Mouse (Mus musculus): ENCODE results near the gene Gm1043. TPM values are rescaled to one million over a fixed set of nuclear protein-coding genes. Genes with fewer than 3 reads are reported as not detected.

Gm1043 gene
- polyA plus RNA-seq, 1 experiment from 2014 or later: not detected

DNA sequence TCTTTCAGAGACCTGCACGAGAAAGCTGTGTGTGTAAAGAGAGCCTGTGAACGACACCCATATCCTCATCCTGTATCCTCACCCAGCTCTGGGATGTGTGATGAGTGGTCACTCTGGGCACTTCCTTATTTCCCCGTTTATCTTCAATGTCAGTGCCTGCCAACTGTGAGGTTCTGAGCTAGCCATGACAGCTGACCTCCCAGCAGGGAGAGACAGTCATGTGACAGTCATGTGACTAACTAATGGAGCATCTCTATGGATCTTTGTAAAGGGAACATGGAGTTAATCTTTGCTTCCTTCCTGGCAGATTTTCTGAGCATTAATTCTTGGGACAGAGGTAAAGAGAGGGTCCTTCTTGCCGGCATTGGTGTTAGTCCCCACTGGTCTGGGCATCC, 128.5 kb downstream of the Gm1043 start:
- Histone ChIP-seq H3K27me3 (ENCODE audit: insufficient read depth, low read length) (no peaks in the 10 kb centered on the region), H3K27ac (no peak overlapping the region), H3K4me1 (replicated peaks; ENCODE audit: insufficient read depth, low read length) (no peaks in the 10 kb centered on the region), H3K9me3 (replicated peaks; ENCODE audit: low read length) (no peaks in the 10 kb centered on the region), H3K9ac (ENCODE audit: low read depth, low read length) (no peak overlapping the region), H3K36me3 (ENCODE audit: insufficient read depth, low read length) (no peaks in the 10 kb centered on the region), H3K4me3 (replicated peaks; ENCODE audit: low read depth, low read length) (no peak overlapping the region), H3K4me2 (ENCODE audit: low read length) (no peak overlapping the region)
- no peak for TF ChIP-seq CTCF (IDR thresholded peaks at IDR 0.05; ENCODE audit: low read depth)
- DNase-seq (ENCODE audit: low spot score): no peak
- no peak for ATAC-seq (replicated peaks; ENCODE audit: low FRiP score, low read depth)
- 68% methylated on average over 4 of the region's 4 CpGs for WGBS

DNA sequence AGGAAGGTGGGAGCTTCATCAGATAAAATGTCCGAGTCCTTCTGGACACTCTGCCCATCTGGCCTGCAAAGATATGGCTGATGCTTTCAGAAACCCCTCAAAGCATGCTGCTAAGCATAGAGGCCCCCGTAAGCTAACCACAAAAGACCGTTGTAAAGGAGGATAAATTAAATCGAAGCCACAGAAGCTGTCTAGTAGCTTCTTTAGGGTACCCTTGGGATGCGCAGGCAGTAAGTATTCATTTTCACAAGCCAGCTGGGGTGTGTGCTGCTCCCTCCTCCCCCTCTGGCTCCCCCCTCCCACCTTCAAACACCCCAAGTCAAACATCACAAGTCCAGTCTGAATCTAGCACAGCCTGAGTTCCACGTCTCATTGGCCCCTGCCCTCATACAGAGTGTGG, 129.4 kb downstream of the Gm1043 start:
- no peak overlapping the region for H3K4me3 ChIP-seq (replicated peaks; ENCODE audit: low read depth, low read length)
- no peaks in the 10 kb centered on the region for H3K36me3 ChIP-seq (ENCODE audit: insufficient read depth, low read length)
- no peak overlapping the region for H3K9ac ChIP-seq (ENCODE audit: low read depth, low read length)
- no peaks in the 10 kb centered on the region for H3K9me3 ChIP-seq (replicated peaks; ENCODE audit: low read length)
- TF ChIP-seq CTCF (IDR thresholded peaks at IDR 0.05; ENCODE audit: low read depth): no peak
- no peak overlapping the region for H3K4me2 ChIP-seq (ENCODE audit: low read length)
- no peaks in the 10 kb centered on the region for H3K27me3 ChIP-seq (ENCODE audit: insufficient read depth, low read length)
- 62% methylated on average over 6 of the region's 6 CpGs for WGBS
- H3K27ac ChIP-seq: no peak overlapping the region
- H3K4me1 ChIP-seq (replicated peaks; ENCODE audit: insufficient read depth, low read length): no peaks in the 10 kb centered on the region
- DNase-seq (ENCODE audit: low spot score) (no peak), ATAC-seq (replicated peaks; ENCODE audit: low FRiP score, low read depth) (no peak)

DNA sequence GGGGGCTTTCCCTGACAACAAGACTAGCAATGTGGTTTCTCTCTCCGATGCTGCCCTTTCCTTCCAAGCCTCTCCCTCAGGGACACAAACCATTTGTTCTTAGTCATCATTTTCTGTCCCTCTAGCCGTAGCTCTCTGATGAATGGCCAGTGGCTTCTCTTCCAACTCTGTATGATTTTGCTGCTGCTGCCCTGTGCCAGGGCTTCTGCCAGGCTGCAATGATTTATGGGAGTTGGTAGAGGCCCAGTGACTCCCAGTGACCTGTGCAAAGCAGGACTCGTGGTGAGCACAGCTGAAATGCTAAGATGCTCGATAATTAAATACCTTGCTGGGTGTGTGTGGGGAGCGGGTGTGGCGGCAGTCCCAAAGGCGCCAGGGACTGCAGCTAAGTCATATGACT, 130.1 kb downstream of the Gm1043 start:
- Histone ChIP-seq H3K27me3 (ENCODE audit: insufficient read depth, low read length) (no peaks in the 10 kb centered on the region), H3K27ac (no peak overlapping the region), H3K9ac (ENCODE audit: low read depth, low read length) (no peak overlapping the region), H3K4me2 (ENCODE audit: low read length) (no peak overlapping the region), H3K4me3 (replicated peaks; ENCODE audit: low read depth, low read length) (no peak overlapping the region), H3K36me3 (ENCODE audit: insufficient read depth, low read length) (no peaks in the 10 kb centered on the region), H3K9me3 (replicated peaks; ENCODE audit: low read length) (no peaks in the 10 kb centered on the region), H3K4me1 (replicated peaks; ENCODE audit: insufficient read depth, low read length) (no peaks in the 10 kb centered on the region)
- WGBS: 72% methylated on average over 7 of the region's 7 CpGs
- ATAC-seq (replicated peaks; ENCODE audit: low FRiP score, low read depth): no peak
- TF ChIP-seq CTCF (IDR thresholded peaks at IDR 0.05; ENCODE audit: low read depth): no peak
- no peak for DNase-seq (ENCODE audit: low spot score)

- H3K27ac ChIP-seq: no peak overlapping the region
- no peak overlapping the region for H3K9ac ChIP-seq (ENCODE audit: low read depth, low read length)
- DNase-seq (ENCODE audit: low spot score) (no peak), ATAC-seq (replicated peaks; ENCODE audit: low FRiP score, low read depth) (no peak)
- 39% methylated on average over 5 of the region's 5 CpGs for WGBS
- no peaks in the 10 kb centered on the region for H3K9me3 ChIP-seq (replicated peaks; ENCODE audit: low read length)
- H3K4me3 ChIP-seq (replicated peaks; ENCODE audit: low read depth, low read length): no peak overlapping the region
- H3K36me3 ChIP-seq (ENCODE audit: insufficient read depth, low read length): no peaks in the 10 kb centered on the region
- no peaks in the 10 kb centered on the region for H3K27me3 ChIP-seq (ENCODE audit: insufficient read depth, low read length)
- H3K4me2 ChIP-seq (ENCODE audit: low read length): no peak overlapping the region
- no peak for TF ChIP-seq CTCF (IDR thresholded peaks at IDR 0.05; ENCODE audit: low read depth)
- H3K4me1 ChIP-seq (replicated peaks; ENCODE audit: insufficient read depth, low read length): no peaks in the 10 kb centered on the region
Observed at GRCm38 (mm10) chr5:37219615-37220014, 134.4 kb downstream of the Gm1043 start.

- Histone ChIP-seq H3K27me3 (ENCODE audit: insufficient read depth, low read length) (no peaks in the 10 kb centered on the region), H3K36me3 (ENCODE audit: insufficient read depth, low read length) (no peaks in the 10 kb centered on the region), H3K9ac (ENCODE audit: low read depth, low read length) (no peak overlapping the region), H3K4me2 (ENCODE audit: low read length) (no peak overlapping the region), H3K4me1 (replicated peaks; ENCODE audit: insufficient read depth, low read length) (no peaks in the 10 kb centered on the region), H3K27ac (no peak overlapping the region), H3K4me3 (replicated peaks; ENCODE audit: low read depth, low read length) (no peak overlapping the region), H3K9me3 (replicated peaks; ENCODE audit: low read length) (no peaks in the 10 kb centered on the region)
- ATAC-seq (replicated peaks; ENCODE audit: low FRiP score, low read depth): no peak
- 92% methylated on average over 5 of the region's 5 CpGs for WGBS
- no peak for DNase-seq (ENCODE audit: low spot score)
- TF ChIP-seq CTCF (IDR thresholded peaks at IDR 0.05; ENCODE audit: low read depth): no peak
Observed at GRCm38 (mm10) chr5:37220575-37220974, 135.4 kb downstream of the Gm1043 start.

DNA sequence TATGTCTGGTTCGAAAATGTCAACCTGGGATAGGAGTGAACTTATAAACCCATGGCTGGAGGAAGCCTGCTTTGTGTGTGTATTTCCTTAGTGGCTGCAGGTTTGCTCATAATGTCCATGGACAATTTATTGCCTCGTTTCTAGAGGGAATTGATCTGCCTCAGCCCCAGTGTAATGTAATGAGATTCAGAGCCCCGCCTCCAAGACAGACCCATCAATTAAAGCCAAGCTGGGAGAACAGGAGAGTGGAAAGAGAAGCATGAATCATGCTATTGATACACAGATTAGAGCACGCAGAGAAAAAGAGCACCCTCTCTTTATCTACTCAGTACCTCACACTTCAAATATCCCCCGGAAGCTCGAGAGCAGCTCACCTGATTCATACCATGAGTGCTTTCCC, 136.4 kb downstream of the Gm1043 start:
- no peak overlapping the region for H3K4me3 ChIP-seq (replicated peaks; ENCODE audit: low read depth, low read length)
- ATAC-seq (replicated peaks; ENCODE audit: low FRiP score, low read depth) (no peak), DNase-seq (ENCODE audit: low spot score) (no peak)
- H3K27ac ChIP-seq: no peak overlapping the region
- H3K36me3 ChIP-seq (ENCODE audit: insufficient read depth, low read length): no peaks in the 10 kb centered on the region
- no peak for TF ChIP-seq CTCF (IDR thresholded peaks at IDR 0.05; ENCODE audit: low read depth)
- H3K4me2 ChIP-seq (ENCODE audit: low read length): no peak overlapping the region
- no peaks in the 10 kb centered on the region for H3K4me1 ChIP-seq (replicated peaks; ENCODE audit: insufficient read depth, low read length)
- no peaks in the 10 kb centered on the region for H3K27me3 ChIP-seq (ENCODE audit: insufficient read depth, low read length)
- no peaks in the 10 kb centered on the region for H3K9me3 ChIP-seq (replicated peaks; ENCODE audit: low read length)
- H3K9ac ChIP-seq (ENCODE audit: low read depth, low read length): no peak overlapping the region
- WGBS: 44% methylated on average over 6 of the region's 6 CpGs

- TF ChIP-seq CTCF (IDR thresholded peaks at IDR 0.05; ENCODE audit: low read depth): no peak
- DNase-seq (ENCODE audit: low spot score): no peak
- Histone ChIP-seq H3K27me3 (ENCODE audit: insufficient read depth, low read length) (no peaks in the 10 kb centered on the region), H3K4me1 (replicated peaks; ENCODE audit: insufficient read depth, low read length) (no peaks in the 10 kb centered on the region), H3K4me2 (ENCODE audit: low read length) (no peak overlapping the region), H3K4me3 (replicated peaks; ENCODE audit: low read depth, low read length) (no peak overlapping the region), H3K9ac (ENCODE audit: low read depth, low read length) (no peak overlapping the region), H3K9me3 (replicated peaks; ENCODE audit: low read length) (no peaks in the 10 kb centered on the region), H3K36me3 (ENCODE audit: insufficient read depth, low read length) (no peaks in the 10 kb centered on the region), H3K27ac (no peak overlapping the region)
- ATAC-seq (replicated peaks; ENCODE audit: low FRiP score, low read depth): no peak
- 55% methylated on average over 8 of the region's 8 CpGs for WGBS
Observed at GRCm38 (mm10) chr5:37222316-37222715, 137.1 kb downstream of the Gm1043 start.

All from kidney, postnatal 0 days (tissue).